Mouse (Mus musculus): Measurements from ENCODE around the gene Hdac4. TPM values are rescaled to one million over a fixed set of nuclear protein-coding genes. Genes with fewer than 3 reads are reported as not detected.

Gene Hdac4
- polyA plus RNA-seq, 1 experiment from 2014 or later: 23.9 TPM

- H3K27ac ChIP-seq (replicated peaks; ENCODE audit: low read depth, low read length): no peak overlapping the region
- no peak overlapping the region for H3K9ac ChIP-seq (replicated peaks; ENCODE audit: low read length)
- H3K4me3 ChIP-seq (ENCODE audit: low read depth, low read length): no peak overlapping the region
- no peaks in the 10 kb centered on the region for H3K9me3 ChIP-seq (replicated peaks; ENCODE audit: control insufficient read depth, low read length)
- 71% methylated on average over 3 of the region's 3 CpGs for WGBS
- 0 out of 2 replicates have a peak, but pooled peaks have one; percentile 44 for ATAC-seq (replicated peaks; ENCODE audit: insufficient number of reproducible peaks, low FRiP score, low TSS enrichment, low read depth)
- no peaks in the 10 kb centered on the region for H3K4me1 ChIP-seq (ENCODE audit: control insufficient read depth, insufficient read depth, low read length)
- no peak overlapping the region for H3K4me2 ChIP-seq (ENCODE audit: low read depth, low read length)
- H3K27me3 ChIP-seq (ENCODE audit: control insufficient read depth, insufficient read depth, low read length): no peaks in the 10 kb centered on the region
- peak; percentile 27 for DNase-seq (ENCODE audit: low spot score)
- H3K36me3 ChIP-seq (replicated peaks; ENCODE audit: control insufficient read depth, insufficient read depth, low read depth, low read length): peaks cover 4% of the 10 kb centered on the region; the same call in 1 of the 2 replicates
These were observed 217.1 kb downstream of the Hdac4 start for GRCm38 (mm10) chr1:91978443-91978842.

- ATAC-seq (replicated peaks; ENCODE audit: insufficient number of reproducible peaks, low FRiP score, low TSS enrichment, low read depth) (no peak), DNase-seq (ENCODE audit: low spot score) (peak; percentile 85)
- 43% methylated on average over 5 of the region's 5 CpGs for WGBS
- no peaks in the 10 kb centered on the region for H3K9me3 ChIP-seq (replicated peaks; ENCODE audit: control insufficient read depth, low read length)
- H3K4me3 ChIP-seq (ENCODE audit: low read depth, low read length): no peak overlapping the region
- no peaks in the 10 kb centered on the region; the same call in 1 of the 2 replicates for H3K4me1 ChIP-seq (ENCODE audit: control insufficient read depth, insufficient read depth, low read length)
- H3K27ac ChIP-seq (replicated peaks; ENCODE audit: low read depth, low read length): no peak overlapping the region
- H3K9ac ChIP-seq (replicated peaks; ENCODE audit: low read length): no peak overlapping the region
- H3K27me3 ChIP-seq (ENCODE audit: control insufficient read depth, insufficient read depth, low read length): no peaks in the 10 kb centered on the region
- H3K36me3 ChIP-seq (replicated peaks; ENCODE audit: control insufficient read depth, insufficient read depth, low read depth, low read length): peaks cover 7% of the 10 kb centered on the region
- no peak overlapping the region for H3K4me2 ChIP-seq (ENCODE audit: low read depth, low read length)
These were observed 226.7 kb downstream of the Hdac4 start for GRCm38 (mm10) chr1:91968710-91969379.

GRCm38 (mm10) chr1:91967041-91967440 lies 228.5 kb downstream of the Hdac4 start:
- peaks cover 5% of the 10 kb centered on the region for H3K4me1 ChIP-seq (ENCODE audit: control insufficient read depth, insufficient read depth, low read length)
- H3K9me3 ChIP-seq (replicated peaks; ENCODE audit: control insufficient read depth, low read length): no peaks in the 10 kb centered on the region
- H3K4me3 ChIP-seq (ENCODE audit: low read depth, low read length): no peak overlapping the region
- no peak overlapping the region for H3K27ac ChIP-seq (replicated peaks; ENCODE audit: low read depth, low read length)
- H3K36me3 ChIP-seq (replicated peaks; ENCODE audit: control insufficient read depth, insufficient read depth, low read depth, low read length): peaks cover 7% of the 10 kb centered on the region
- H3K4me2 ChIP-seq (ENCODE audit: low read depth, low read length): no peak overlapping the region
- ATAC-seq (replicated peaks; ENCODE audit: insufficient number of reproducible peaks, low FRiP score, low TSS enrichment, low read depth) (no peak), DNase-seq (ENCODE audit: low spot score) (no peak)
- no peaks in the 10 kb centered on the region for H3K27me3 ChIP-seq (ENCODE audit: control insufficient read depth, insufficient read depth, low read length)
- H3K9ac ChIP-seq (replicated peaks; ENCODE audit: low read length): no peak overlapping the region
- 90% methylated on average over 1 of the region's 1 CpGs for WGBS

DNA sequence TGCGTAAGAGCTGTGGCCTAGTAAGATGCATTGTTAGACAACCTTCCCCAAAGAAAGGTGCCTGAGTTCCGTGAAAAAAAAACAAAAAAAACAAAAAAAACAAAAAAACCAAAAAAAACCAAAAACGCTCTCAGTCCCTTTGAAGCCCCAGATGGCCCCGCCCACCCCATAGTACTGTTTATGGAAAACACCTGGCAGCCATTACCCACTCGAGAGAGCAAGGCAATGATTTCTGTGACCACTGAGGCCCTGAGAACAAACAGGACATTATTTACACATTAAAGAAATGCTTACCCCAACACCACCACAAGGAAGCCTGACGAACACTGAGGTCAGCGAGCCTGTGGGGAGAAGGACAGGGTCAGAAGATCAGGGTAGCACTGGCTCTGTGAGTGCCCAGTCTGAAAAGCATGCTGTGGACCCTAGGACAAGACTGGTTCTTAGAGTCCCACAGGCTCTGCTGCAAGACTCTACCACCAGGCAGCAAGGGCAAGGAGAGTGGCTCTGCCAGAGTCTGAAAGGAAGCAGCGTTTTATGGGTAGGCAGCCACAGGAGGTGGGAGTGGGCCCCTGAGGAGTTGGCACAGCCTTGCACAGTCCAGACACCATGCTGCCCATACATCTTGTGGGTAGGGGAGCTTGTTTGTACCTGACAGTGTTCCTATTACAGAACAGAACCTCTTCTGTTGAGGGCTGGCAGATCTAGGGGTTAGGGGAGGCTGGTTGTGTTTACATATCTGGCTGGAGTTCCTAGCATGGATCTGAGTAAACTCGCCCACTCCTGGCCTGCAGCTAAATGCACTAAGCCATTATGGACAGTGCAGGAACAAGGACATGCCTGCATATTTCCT lies 230.8 kb downstream of the Hdac4 start:
- no peaks in the 10 kb centered on the region for H3K27me3 ChIP-seq (ENCODE audit: control insufficient read depth, insufficient read depth, low read length)
- peaks cover 4% of the 10 kb centered on the region for H3K36me3 ChIP-seq (replicated peaks; ENCODE audit: control insufficient read depth, insufficient read depth, low read depth, low read length)
- WGBS: 39% methylated on average over 9 of the region's 9 CpGs
- H3K4me3 ChIP-seq (ENCODE audit: low read depth, low read length): no peak overlapping the region
- peaks cover 5% of the 10 kb centered on the region for H3K4me1 ChIP-seq (ENCODE audit: control insufficient read depth, insufficient read depth, low read length)
- H3K9ac ChIP-seq (replicated peaks; ENCODE audit: low read length): no peak overlapping the region
- DNase-seq (ENCODE audit: low spot score): peak; percentile 76
- no peaks in the 10 kb centered on the region for H3K9me3 ChIP-seq (replicated peaks; ENCODE audit: control insufficient read depth, low read length)
- H3K4me2 ChIP-seq (ENCODE audit: low read depth, low read length): no peak overlapping the region
- ATAC-seq (replicated peaks; ENCODE audit: insufficient number of reproducible peaks, low FRiP score, low TSS enrichment, low read depth): no peak
- H3K27ac ChIP-seq (replicated peaks; ENCODE audit: low read depth, low read length): peak overlapping the region; percentile 72

GRCm38 (mm10) chr1:91962256-91962655 lies 233.2 kb downstream of the Hdac4 start:
- Histone ChIP-seq H3K4me1 (ENCODE audit: control insufficient read depth, insufficient read depth, low read length) (peaks cover 5% of the 10 kb centered on the region), H3K4me2 (ENCODE audit: low read depth, low read length) (no peak overlapping the region), H3K27me3 (ENCODE audit: control insufficient read depth, insufficient read depth, low read length) (no peaks in the 10 kb centered on the region), H3K27ac (replicated peaks; ENCODE audit: low read depth, low read length) (no peak overlapping the region), H3K9me3 (replicated peaks; ENCODE audit: control insufficient read depth, low read length) (no peaks in the 10 kb centered on the region), H3K9ac (replicated peaks; ENCODE audit: low read length) (no peak overlapping the region), H3K36me3 (replicated peaks; ENCODE audit: control insufficient read depth, insufficient read depth, low read depth, low read length) (no peaks in the 10 kb centered on the region; the same call in 1 of the 2 replicates), H3K4me3 (ENCODE audit: low read depth, low read length) (no peak overlapping the region)
- 51% methylated on average over 1 of the region's 1 CpGs for WGBS
- DNase-seq (ENCODE audit: low spot score) (peak; percentile 67), ATAC-seq (replicated peaks; ENCODE audit: insufficient number of reproducible peaks, low FRiP score, low TSS enrichment, low read depth) (0 out of 2 replicates have a peak, but pooled peaks have one; percentile 46)

GRCm38 (mm10) chr1:91961231-91961630 lies 234.3 kb downstream of the Hdac4 start:
- Histone ChIP-seq H3K9me3 (replicated peaks; ENCODE audit: control insufficient read depth, low read length) (no peaks in the 10 kb centered on the region), H3K27ac (replicated peaks; ENCODE audit: low read depth, low read length) (no peak overlapping the region), H3K36me3 (replicated peaks; ENCODE audit: control insufficient read depth, insufficient read depth, low read depth, low read length) (no peaks in the 10 kb centered on the region), H3K9ac (replicated peaks; ENCODE audit: low read length) (no peak overlapping the region), H3K4me2 (ENCODE audit: low read depth, low read length) (no peak overlapping the region), H3K4me1 (ENCODE audit: control insufficient read depth, insufficient read depth, low read length) (peaks cover 5% of the 10 kb centered on the region), H3K4me3 (ENCODE audit: low read depth, low read length) (no peak overlapping the region), H3K27me3 (ENCODE audit: control insufficient read depth, insufficient read depth, low read length) (no peaks in the 10 kb centered on the region)
- ATAC-seq (replicated peaks; ENCODE audit: insufficient number of reproducible peaks, low FRiP score, low TSS enrichment, low read depth) (no peak), DNase-seq (ENCODE audit: low spot score) (no peak)
- WGBS: 56% methylated on average over 8 of the region's 8 CpGs

- Histone ChIP-seq H3K9me3 (replicated peaks; ENCODE audit: control insufficient read depth, low read length) (no peaks in the 10 kb centered on the region), H3K4me2 (ENCODE audit: low read depth, low read length) (no peak overlapping the region), H3K27ac (replicated peaks; ENCODE audit: low read depth, low read length) (no peak overlapping the region), H3K4me1 (ENCODE audit: control insufficient read depth, insufficient read depth, low read length) (peaks cover 5% of the 10 kb centered on the region), H3K9ac (replicated peaks; ENCODE audit: low read length) (no peak overlapping the region), H3K27me3 (ENCODE audit: control insufficient read depth, insufficient read depth, low read length) (no peaks in the 10 kb centered on the region), H3K36me3 (replicated peaks; ENCODE audit: control insufficient read depth, insufficient read depth, low read depth, low read length) (no peaks in the 10 kb centered on the region), H3K4me3 (ENCODE audit: low read depth, low read length) (no peak overlapping the region)
- WGBS: 89% methylated on average over 3 of the region's 3 CpGs
- ATAC-seq (replicated peaks; ENCODE audit: insufficient number of reproducible peaks, low FRiP score, low TSS enrichment, low read depth) (no peak), DNase-seq (ENCODE audit: low spot score) (no peak)
These were observed 235.6 kb downstream of the Hdac4 start for GRCm38 (mm10) chr1:91959891-91960290.

GRCm38 (mm10) chr1:91959044-91959443 lies 236.5 kb downstream of the Hdac4 start:
- Histone ChIP-seq H3K36me3 (replicated peaks; ENCODE audit: control insufficient read depth, insufficient read depth, low read depth, low read length) (no peaks in the 10 kb centered on the region), H3K4me1 (ENCODE audit: control insufficient read depth, insufficient read depth, low read length) (peaks cover 5% of the 10 kb centered on the region), H3K4me2 (ENCODE audit: low read depth, low read length) (no peak overlapping the region), H3K9ac (replicated peaks; ENCODE audit: low read length) (no peak overlapping the region), H3K27me3 (ENCODE audit: control insufficient read depth, insufficient read depth, low read length) (no peaks in the 10 kb centered on the region), H3K27ac (replicated peaks; ENCODE audit: low read depth, low read length) (no peak overlapping the region), H3K4me3 (ENCODE audit: low read depth, low read length) (no peak overlapping the region), H3K9me3 (replicated peaks; ENCODE audit: control insufficient read depth, low read length) (no peaks in the 10 kb centered on the region)
- WGBS: 89% methylated on average over 5 of the region's 5 CpGs
- ATAC-seq (replicated peaks; ENCODE audit: insufficient number of reproducible peaks, low FRiP score, low TSS enrichment, low read depth) (no peak), DNase-seq (ENCODE audit: low spot score) (no peak)

Measured in embryonic facial prominence, embryonic 11.5 days (tissue).